Mouse (Mus musculus) intestine, embryonic 16.5 days (tissue): Measurements from ENCODE around the gene Sesn3. TPM values are rescaled to one million over a fixed set of nuclear protein-coding genes. Genes with fewer than 3 reads are reported as not detected.
"Not testable (repeated sequence)": the region's sequence is repeated elsewhere in the genome, so short reads cannot be mapped to it uniquely, and the experiment has no call there.

Experiments used
- ATAC-seq: fragments of 200-750 bp; cut with Nextera tagmentation; 2 replicates; pipeline ENCODE4 v1.8.0; 2017; ENCODE audit warnings: moderate TSS enrichment, moderate library complexity
- H3K27ac ChIP-seq: fragments of 300-500 bp; sonication (generic); 2 replicates; pipeline ENCODE4 v1.5.1; 2014; ENCODE audit warnings: mild to moderate bottlenecking, low read length
- H3K27me3 ChIP-seq: fragments of 300-500 bp; sonication (generic); replicated peaks from 2 replicates; pipeline ENCODE4 v1.6.1; 2014; ENCODE audit warnings: low read length, control low read depth, mixed read lengths; ENCODE audit not compliant: control insufficient read depth, insufficient read depth
- H3K36me3 ChIP-seq: fragments of 300-500 bp; sonication (generic); 2 replicates; pipeline ENCODE4 v1.6.1; 2014; ENCODE audit warnings: low read length, control low read depth; ENCODE audit not compliant: control insufficient read depth, insufficient read depth
- H3K4me1 ChIP-seq: fragments of 300-500 bp; sonication (generic); 2 replicates; pipeline ENCODE4 v1.6.1; 2014; ENCODE audit warnings: low read length, control low read depth, mixed read lengths; ENCODE audit not compliant: control insufficient read depth, insufficient read depth
- H3K4me2 ChIP-seq: fragments of 300-500 bp; sonication (generic); 2 replicates; pipeline ENCODE4 v1.6.1; 2014; ENCODE audit warnings: low read depth, low read length, control low read depth
- H3K4me3 ChIP-seq: fragments of 300-500 bp; sonication (generic); 2 replicates; pipeline ENCODE4 v1.5.1; 2014; ENCODE audit warnings: mild to moderate bottlenecking, low read length
- H3K9ac ChIP-seq: fragments of 300-500 bp; sonication (generic); 2 replicates; pipeline ENCODE4 v1.6.1; 2014; ENCODE audit warnings: low read depth, low read length
- H3K9me3 ChIP-seq: fragments of 300-500 bp; sonication (generic); 2 replicates; pipeline ENCODE4 v1.6.1; 2016; ENCODE audit warnings: low read length, control low read depth; ENCODE audit not compliant: control insufficient read depth
- WGBS: fragments of 180-500 bp; shearing (Covaris S2); extraction: QIAGEN DNeasy Blood & Tissue Kit; methylation state at CpG from one replicate; pipeline ENCODE4 v1.1.7; 2014; 5-methylcytosine and 5-hydroxymethylcytosine counted together
- polyA plus RNA-seq: library from polyadenylated mRNA; unstranded; fragments of >200 nt; fragmentation: Nextera tagmentation; extraction: Ambion mirVana; gene quantifications from 2 replicates; pipeline ENCODE4 v1.2.1, GENCODE M21; 2015

Sesn3 gene
- polyA plus RNA-seq, 1 experiment from 2014 or later = 10.6 TPM

DNA sequence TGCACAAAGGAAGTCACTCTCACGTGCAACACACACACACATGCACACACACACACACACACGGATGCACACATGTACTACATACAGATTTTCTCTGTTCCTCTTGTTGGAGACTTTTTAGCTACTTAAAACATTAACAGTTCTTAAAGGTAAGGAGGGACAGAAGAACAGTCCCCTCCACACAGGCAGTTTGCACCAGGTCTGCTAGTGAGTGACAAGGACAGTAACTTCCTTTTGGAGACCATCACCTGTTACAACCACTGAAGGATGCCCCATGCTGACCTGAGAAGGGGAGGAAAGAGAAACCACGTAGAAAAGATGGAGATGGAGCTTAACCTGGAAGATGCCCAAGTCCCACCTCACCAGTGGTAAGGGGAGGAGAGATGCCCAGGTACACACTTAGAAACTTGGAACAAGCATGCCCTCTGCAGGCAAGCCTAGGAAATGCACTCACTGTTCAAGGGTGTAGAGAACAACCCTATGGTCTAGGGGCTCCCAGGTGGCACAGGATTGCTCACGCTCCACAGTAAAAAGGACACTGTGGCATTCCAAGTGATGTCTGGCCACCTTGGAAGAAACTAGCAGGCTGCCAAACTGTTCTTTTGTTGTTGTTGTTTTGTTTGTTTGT is 67.3 kb downstream of the Sesn3 start:
- peak; percentile 42; the same call in 1 of the 2 replicates for ATAC-seq
- WGBS = 59% methylated on average over 4 of the region's 4 CpGs
- no peaks in the 10 kb centered on the region for H3K36me3 ChIP-seq

DNA sequence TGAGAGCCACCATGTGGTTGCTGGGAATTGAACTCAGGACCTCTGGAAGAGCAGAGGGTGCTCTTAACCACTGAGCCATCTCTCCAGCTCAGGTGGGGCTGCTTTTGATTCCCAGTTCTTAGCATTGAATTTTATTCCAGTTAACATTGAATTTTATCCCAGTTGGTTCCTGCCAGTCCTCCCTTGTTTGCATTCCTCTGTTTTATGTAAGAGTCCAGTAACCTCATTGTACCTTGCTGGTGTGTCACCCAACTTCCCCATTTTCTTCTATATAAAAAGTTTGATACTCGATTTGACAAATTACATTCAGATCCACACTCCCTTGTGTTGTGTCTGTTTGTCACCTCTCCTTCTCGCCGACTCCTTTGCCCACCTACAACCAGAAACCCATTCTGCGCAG is 71.0 kb downstream of the Sesn3 start:
- not testable (repeated sequence) for H3K4me2 ChIP-seq, H3K9me3 ChIP-seq, ATAC-seq, H3K4me3 ChIP-seq, H3K9ac ChIP-seq, H3K4me1 ChIP-seq, H3K27ac ChIP-seq, H3K36me3 ChIP-seq, H3K27me3 ChIP-seq
- 93% methylated on average over 4 of the region's 4 CpGs for WGBS

More for the DNA sequence above, 67.3 kb downstream of the Sesn3 start:
- Histone ChIP-seq H3K4me2 (no peak overlapping the region), H3K27ac (no peak overlapping the region), H3K9ac (no peak overlapping the region), H3K9me3 (no peaks in the 10 kb centered on the region), H3K27me3 (no peaks in the 10 kb centered on the region), H3K4me1 (no peaks in the 10 kb centered on the region), H3K4me3 (no peak overlapping the region)

DNA sequence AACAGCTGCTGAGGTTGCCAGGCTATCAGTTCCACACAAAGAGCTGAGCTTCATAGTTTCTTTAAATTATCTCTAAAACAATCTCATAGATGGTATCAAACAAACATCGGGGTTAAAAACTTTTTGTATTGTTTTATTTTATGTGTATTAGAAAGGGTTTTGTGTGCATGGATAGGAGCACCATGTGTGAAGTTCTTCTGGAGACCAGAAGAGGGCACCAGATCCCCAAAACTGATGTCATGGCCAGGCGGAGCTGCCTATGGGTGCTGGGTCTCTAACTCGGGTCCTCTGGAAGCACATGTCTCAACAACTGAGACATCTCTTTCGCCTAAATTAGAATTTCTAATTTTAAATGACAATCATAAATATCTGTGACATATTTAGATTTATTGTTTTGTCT is 73.5 kb downstream of the Sesn3 start:
- no peak overlapping the region for H3K4me2 ChIP-seq
- no peak overlapping the region for H3K4me3 ChIP-seq
- ATAC-seq = no peak
- no peaks in the 10 kb centered on the region for H3K36me3 ChIP-seq
- no peak overlapping the region for H3K27ac ChIP-seq
- no peaks in the 10 kb centered on the region for H3K27me3 ChIP-seq
- WGBS = 58% methylated on average over 4 of the region's 4 CpGs
- H3K4me1 ChIP-seq = no peaks in the 10 kb centered on the region
- H3K9ac ChIP-seq = no peak overlapping the region
- H3K9me3 ChIP-seq = no peaks in the 10 kb centered on the region

DNA sequence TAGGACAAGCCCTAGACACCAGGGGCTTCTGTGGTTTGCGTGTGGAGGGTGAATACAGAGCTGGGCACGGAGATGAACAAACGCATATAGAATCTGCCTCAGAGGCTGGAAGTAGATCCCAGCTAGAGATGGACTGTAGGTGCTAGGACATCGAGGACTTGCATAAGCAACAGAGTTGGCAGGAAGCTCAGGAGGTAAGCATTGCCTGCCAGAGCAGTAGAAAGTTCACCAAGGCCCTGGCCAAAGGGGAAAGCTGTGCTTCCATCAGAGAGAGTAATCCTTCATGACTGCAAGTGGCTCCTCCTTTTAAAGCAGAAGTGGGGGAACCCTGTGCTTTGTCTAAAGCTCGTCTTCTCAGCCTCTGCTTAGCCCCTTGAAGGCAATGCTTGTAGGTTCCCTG is 74.5 kb downstream of the Sesn3 start:
- Histone ChIP-seq H3K4me2 (no peak overlapping the region), H3K4me1 (no peaks in the 10 kb centered on the region), H3K9me3 (no peaks in the 10 kb centered on the region), H3K27ac (no peak overlapping the region), H3K9ac (no peak overlapping the region), H3K4me3 (no peak overlapping the region), H3K36me3 (no peaks in the 10 kb centered on the region), H3K27me3 (no peaks in the 10 kb centered on the region)
- ATAC-seq = no peak
- 84% methylated on average over 5 of the region's 5 CpGs for WGBS

DNA sequence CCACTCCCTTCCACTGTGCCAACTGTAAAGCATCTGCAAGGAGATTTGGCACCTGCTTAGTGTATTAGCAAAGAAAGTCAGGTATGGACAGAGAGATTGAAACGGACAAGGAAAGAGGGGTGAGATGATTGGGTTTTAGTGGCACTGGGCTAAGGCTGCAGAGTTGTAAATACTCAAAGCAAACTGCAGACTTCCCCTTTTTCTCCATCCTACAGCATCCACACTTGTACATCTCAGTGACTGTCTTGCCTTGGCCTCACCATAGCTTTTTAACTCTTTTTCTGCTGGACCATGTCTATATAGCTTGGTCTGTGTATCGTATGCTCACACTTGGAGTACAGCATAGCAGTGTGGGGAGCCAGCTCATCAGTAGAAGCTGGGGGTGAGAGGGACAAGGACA is 75.9 kb downstream of the Sesn3 start:
- no peak overlapping the region for H3K9ac ChIP-seq
- H3K36me3 ChIP-seq = no peaks in the 10 kb centered on the region
- no peak overlapping the region for H3K27ac ChIP-seq
- no peak overlapping the region for H3K4me2 ChIP-seq
- 68% methylated on average over 2 of the region's 2 CpGs for WGBS
- H3K4me3 ChIP-seq = no peak overlapping the region
- H3K4me1 ChIP-seq = no peaks in the 10 kb centered on the region
- no peak for ATAC-seq
- H3K27me3 ChIP-seq = no peaks in the 10 kb centered on the region
- no peaks in the 10 kb centered on the region for H3K9me3 ChIP-seq

DNA sequence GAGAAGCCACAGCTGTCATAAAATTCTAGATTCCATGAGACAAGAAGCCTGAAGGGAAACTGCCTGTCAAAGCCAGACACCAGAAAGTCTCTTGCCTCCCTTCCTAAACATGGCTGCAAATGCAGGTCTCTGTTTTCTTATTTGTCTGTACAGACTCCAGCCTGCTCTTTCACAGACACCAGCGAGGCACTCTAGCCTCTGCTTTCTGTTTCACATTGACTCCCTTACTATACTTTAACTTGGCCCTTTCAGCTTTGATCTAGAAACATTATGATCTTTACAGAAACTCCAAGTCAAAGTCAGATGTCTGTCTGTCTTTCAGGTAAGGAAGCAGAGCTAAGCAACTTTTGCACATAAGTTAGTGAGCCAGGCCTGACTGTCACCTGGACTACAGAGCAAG is 77.5 kb downstream of the Sesn3 start:
- Histone ChIP-seq H3K36me3 (no peaks in the 10 kb centered on the region), H3K4me1 (no peaks in the 10 kb centered on the region), H3K27me3 (no peaks in the 10 kb centered on the region), H3K9ac (no peak overlapping the region), H3K27ac (no peak overlapping the region), H3K4me2 (no peak overlapping the region), H3K4me3 (no peak overlapping the region), H3K9me3 (no peaks in the 10 kb centered on the region)
- no peak for ATAC-seq
- WGBS = 91% methylated on average over 1 of the region's 1 CpGs

GRCm38 (mm10) chr9:14354852-14355251 is 80.0 kb downstream of the Sesn3 start:
- Histone ChIP-seq H3K4me3 (no peak overlapping the region), H3K9ac (no peak overlapping the region), H3K4me1 (no peaks in the 10 kb centered on the region), H3K9me3 (no peaks in the 10 kb centered on the region), H3K36me3 (no peaks in the 10 kb centered on the region), H3K27ac (no peak overlapping the region), H3K27me3 (no peaks in the 10 kb centered on the region), H3K4me2 (no peak overlapping the region)
- no peak for ATAC-seq
- 77% methylated on average over 6 of the region's 6 CpGs for WGBS

GRCm38 (mm10) chr9:14357033-14357432 is 82.2 kb downstream of the Sesn3 start:
- 84% methylated on average over 4 of the region's 4 CpGs for WGBS
- no peaks in the 10 kb centered on the region for H3K9me3 ChIP-seq
- H3K36me3 ChIP-seq = no peaks in the 10 kb centered on the region
- H3K4me2 ChIP-seq = no peak overlapping the region
- H3K4me1 ChIP-seq = no peaks in the 10 kb centered on the region
- no peak overlapping the region for H3K27ac ChIP-seq
- no peak overlapping the region for H3K9ac ChIP-seq
- H3K4me3 ChIP-seq = no peak overlapping the region
- no peaks in the 10 kb centered on the region for H3K27me3 ChIP-seq
- no peak for ATAC-seq

GRCm38 (mm10) chr9:14362068-14362768 is 87.4 kb downstream of the Sesn3 start:
- ATAC-seq = no peak
- H3K36me3 ChIP-seq = no peaks in the 10 kb centered on the region
- H3K4me1 ChIP-seq = no peaks in the 10 kb centered on the region
- no peak overlapping the region for H3K27ac ChIP-seq
- 85% methylated on average over 8 of the region's 8 CpGs for WGBS
- no peak overlapping the region for H3K4me2 ChIP-seq
- H3K9me3 ChIP-seq = no peaks in the 10 kb centered on the region
- no peaks in the 10 kb centered on the region for H3K27me3 ChIP-seq
- no peak overlapping the region for H3K4me3 ChIP-seq
- H3K9ac ChIP-seq = no peak overlapping the region
